Mouse (Mus musculus) E14TG2a.4 (cell line): Measurements from ENCODE around the gene Tsnax.

Source experiments
- CTCF ChIP-seq: conservative IDR thresholded peaks from 2 replicates; pipeline ENCODE4 v1.5.1; 2014; ENCODE audit warnings: low read length
- NANOG ChIP-seq: IDR thresholded peaks from 2 replicates; pipeline ENCODE4 v1.6.1; 2014; ENCODE audit warnings: borderline replicate concordance, low read length, mixed read lengths

GRCm38 (mm10) chr8:125031276-125031675 is 18.5 kb downstream of the Tsnax start:
- TF ChIP-seq CTCF (no peak), NANOG (no peak)
